Mouse (Mus musculus) G1E (cell line): ENCODE results near the gene Ncoa4.

Source experiments
- CTCF ChIP-seq: IDR thresholded peaks from 2 replicates; pipeline ENCODE4 v1.5.1; 2012; ENCODE audit warnings: low read depth, low read length, inconsistent platforms, mixed read lengths
- GATA1 ChIP-seq: IDR thresholded peaks from 2 replicates; pipeline ENCODE4 v1.6.1; 2012; ENCODE audit warnings: borderline replicate concordance, low read length, inconsistent platforms, mixed read lengths
- TAL1 ChIP-seq: conservative IDR thresholded peaks from 2 replicates; pipeline ENCODE4 v1.6.1; 2012; ENCODE audit warnings: low read depth, low read length, inconsistent platforms, mixed read lengths

- TF ChIP-seq CTCF (no peak), GATA1 (no peak), TAL1 (no peak)
Observed at GRCm38 (mm10) chr14:32159690-32160246, at the start of gene Ncoa4.
